Mouse (Mus musculus) CH12.LX (cell line): Measurements from ENCODE around the gene 4930438A08Rik. TPM values are rescaled to one million over a fixed set of nuclear protein-coding genes. Genes with fewer than 3 reads are reported as not detected.

Experiments used
- DNase-seq: peaks from one replicate; pipeline ENCODE4 v3.0.0-alpha.2; 2013; ENCODE audit errors: extremely low read depth
- H3K27ac ChIP-seq: 2 replicates; pipeline ENCODE4 v1.5.1; 2012; ENCODE audit warnings: low read depth, mild to moderate bottlenecking, control low read depth, moderate library complexity; ENCODE audit not compliant: insufficient read depth
- H3K27me3 ChIP-seq: replicated peaks from 2 replicates; pipeline ENCODE3; 2012; ENCODE audit warnings: inconsistent platforms
- H3K36me3 ChIP-seq, 2 experiments: replicated peaks in 1 of 2; 2 replicates each; pipeline versions ENCODE3 to v1.6.1; 2012; ENCODE audit warnings: inconsistent platforms in 1 of 2, low read length in 1 of 2, mild to moderate bottlenecking in 1 of 2, mixed read lengths in 1 of 2, moderate library complexity in 1 of 2; ENCODE audit not compliant: control insufficient read depth in 1 of 2, insufficient read depth in 1 of 2
- H3K4me1 ChIP-seq, 2 experiments: 2 replicates each; pipeline ENCODE4 v1.6.1; 2012; ENCODE audit warnings: inconsistent platforms in 1 of 2, moderate library complexity in 1 of 2; ENCODE audit not compliant: insufficient read depth in 2 of 2, control insufficient read depth in 1 of 2
- H3K4me2 ChIP-seq: 2 replicates; pipeline ENCODE4 v1.6.1; 2012; ENCODE audit warnings: low read depth, mild to moderate bottlenecking, control low read depth; ENCODE audit not compliant: poor library complexity, insufficient read depth, severe bottlenecking
- H3K4me3 ChIP-seq, 3 experiments: fragments of 150-350 bp in 1 of 3; sonication (generic) in 1 of 3; replicated peaks in 1 of 3; 2 replicates each; pipeline versions ENCODE3 to v1.5.1; 2011 to 2012; ENCODE audit warnings: low read depth in 2 of 3, low read length in 2 of 3, mild to moderate bottlenecking in 2 of 3, moderate library complexity in 2 of 3, control low read depth in 1 of 3, improper control_type of control experiment in 1 of 3, inconsistent platforms in 1 of 3, mixed read lengths in 1 of 3; ENCODE audit not compliant: poor library complexity in 1 of 3
- H3K79me2 ChIP-seq: replicated peaks from 2 replicates; pipeline ENCODE4 v1.6.1; 2012; ENCODE audit warnings: mild to moderate bottlenecking, moderate library complexity; ENCODE audit not compliant: control insufficient read depth, poor library complexity, insufficient read depth, severe bottlenecking; ENCODE audit errors: extremely low read depth
- H3K9ac ChIP-seq: 2 replicates; pipeline ENCODE4 v1.6.1; 2012; ENCODE audit warnings: low read depth, mild to moderate bottlenecking, control low read depth, moderate library complexity; ENCODE audit not compliant: insufficient read depth
- H3K9me3 ChIP-seq: replicated peaks from 2 replicates; pipeline ENCODE3; 2012; ENCODE audit warnings: low read length, inconsistent platforms, mixed read lengths
- BHLHE40 ChIP-seq: IDR thresholded peaks from 2 replicates; pipeline ENCODE4 v1.6.1; 2011; ENCODE audit warnings: mild to moderate bottlenecking, low read depth, low read length, improper control_type of control experiment
- E2F4 ChIP-seq: IDR thresholded peaks from 2 replicates; pipeline ENCODE4 v1.6.1; 2011; ENCODE audit warnings: low read depth, low read length, improper control_type of control experiment; ENCODE audit not compliant: insufficient replicate concordance
- ELF1 ChIP-seq: IDR thresholded peaks from 2 replicates; pipeline ENCODE4 v1.6.1; 2014; ENCODE audit warnings: low read depth, mild to moderate bottlenecking, inconsistent platforms, low read length, improper control_type of control experiment
- ETS1 ChIP-seq: conservative IDR thresholded peaks from 2 replicates; pipeline ENCODE4 v1.6.1; 2012; ENCODE audit warnings: low read depth, mild to moderate bottlenecking, inconsistent platforms, low read length, improper control_type of control experiment, moderate library complexity
- GABPA ChIP-seq: IDR thresholded peaks from 2 replicates; pipeline ENCODE4 v1.6.1; 2012; ENCODE audit warnings: low read depth, low read length, improper control_type of control experiment, inconsistent platforms; ENCODE audit not compliant: insufficient replicate concordance
- JUND ChIP-seq: conservative IDR thresholded peaks from 2 replicates; pipeline ENCODE4 v1.6.1; 2011; ENCODE audit warnings: low read depth, low read length, improper control_type of control experiment
- MAZ ChIP-seq: IDR thresholded peaks from 2 replicates; pipeline ENCODE4 v1.6.1; 2012; ENCODE audit warnings: low read depth, mild to moderate bottlenecking, inconsistent platforms, low read length, improper control_type of control experiment, moderate library complexity
- MYC ChIP-seq: IDR thresholded peaks from 2 replicates; pipeline ENCODE4 v1.6.1; 2011; ENCODE audit warnings: low read depth, mild to moderate bottlenecking, improper control_type of control experiment, low read length
- NELFE ChIP-seq: IDR thresholded peaks from 2 replicates; pipeline ENCODE4 v1.6.1; 2011; ENCODE audit warnings: low read depth, low read length, improper control_type of control experiment
- NRF1 ChIP-seq: IDR thresholded peaks from 2 replicates; pipeline ENCODE4 v1.6.1; 2014; ENCODE audit warnings: low read depth, mild to moderate bottlenecking, inconsistent platforms, low read length, improper control_type of control experiment, moderate library complexity
- PAX5 ChIP-seq: IDR thresholded peaks from 2 replicates; pipeline ENCODE4 v1.6.1; 2012; ENCODE audit warnings: low read length, inconsistent platforms, mixed read lengths
- POLR2A ChIP-seq: IDR thresholded peaks from 2 replicates; pipeline ENCODE4 v1.6.1; 2011; ENCODE audit warnings: low read depth, mild to moderate bottlenecking, improper control_type of control experiment, low read length
- POLR2AphosphoS2 ChIP-seq: IDR thresholded peaks from 2 replicates; pipeline ENCODE4 v1.6.1; 2011; ENCODE audit warnings: low read depth, low read length, improper control_type of control experiment
- RAD21 ChIP-seq: IDR thresholded peaks from 2 replicates; pipeline ENCODE4 v1.6.1; 2011; ENCODE audit warnings: low read depth, mild to moderate bottlenecking, low read length, improper control_type of control experiment, moderate library complexity
- SIN3A ChIP-seq: IDR thresholded peaks from 2 replicates; pipeline ENCODE4 v1.6.1; 2012; ENCODE audit warnings: low read length, improper control_type of control experiment, inconsistent platforms
- TCF12 ChIP-seq: IDR thresholded peaks from 2 replicates; pipeline ENCODE4 v1.6.1; 2014; ENCODE audit warnings: low read depth, mild to moderate bottlenecking, inconsistent platforms, low read length, improper control_type of control experiment
- UBTF ChIP-seq: IDR thresholded peaks from 2 replicates; pipeline ENCODE4 v1.6.1; 2012; ENCODE audit warnings: low read depth, mild to moderate bottlenecking, inconsistent platforms, low read length, improper control_type of control experiment, moderate library complexity
- ZC3H11A ChIP-seq: IDR thresholded peaks from 2 replicates; pipeline ENCODE4 v1.6.1; 2012; ENCODE audit warnings: low read depth, mild to moderate bottlenecking, inconsistent platforms, low read length, improper control_type of control experiment
- ZKSCAN1 ChIP-seq: IDR thresholded peaks from 2 replicates; pipeline ENCODE4 v1.6.1; 2012; ENCODE audit warnings: low read depth, inconsistent platforms, low read length, improper control_type of control experiment, borderline replicate concordance
- ZMIZ1 ChIP-seq: IDR thresholded peaks from 2 replicates; pipeline ENCODE4 v1.6.1; 2012; ENCODE audit warnings: low read depth, mild to moderate bottlenecking, inconsistent platforms, low read length, improper control_type of control experiment
- dilution Hi-C: fragments of 300-500 bp; cut with MboI; formaldehyde crosslinking; loops from 2 replicates; pipeline ENCODE4 v1.14.3; 2020; ENCODE audit warnings: low sequenced_read_pairs; ENCODE audit not compliant: extremely low pct_unique_long_range_greater_than_20kb, extremely low pct_ligation_motif_present
- in situ Hi-C: fragments of 300-500 bp; cut with MboI; formaldehyde crosslinking; loops from 3 replicates; pipeline ENCODE4 v1.14.3; 2019; ENCODE audit warnings: low sequenced_read_pairs, low pct_ligation_motif_present, low pct_unique_long_range_greater_than_20kb, mixed read lengths
- polyA plus RNA-seq: library from polyadenylated mRNA; unstranded; fragments of >175 nt; gene quantifications from 2 replicates; pipeline ENCODE4 v1.2.1, GENCODE M21; 2012; ENCODE audit warnings: low read depth; ENCODE audit not compliant: insufficient read length
- total RNA-seq, 2 experiments: library from RNA; depleted of rRNA; stranded (reverse); fragments of 300-350 nt in 1 of 2; fragments of >200 nt in 1 of 2; gene quantifications; 2 replicates each; pipeline ENCODE4 v1.2.3; 2012 to 2014

The 4930438A08Rik gene
- total and polyA plus RNA-seq, 3 experiments: not detected

DNA sequence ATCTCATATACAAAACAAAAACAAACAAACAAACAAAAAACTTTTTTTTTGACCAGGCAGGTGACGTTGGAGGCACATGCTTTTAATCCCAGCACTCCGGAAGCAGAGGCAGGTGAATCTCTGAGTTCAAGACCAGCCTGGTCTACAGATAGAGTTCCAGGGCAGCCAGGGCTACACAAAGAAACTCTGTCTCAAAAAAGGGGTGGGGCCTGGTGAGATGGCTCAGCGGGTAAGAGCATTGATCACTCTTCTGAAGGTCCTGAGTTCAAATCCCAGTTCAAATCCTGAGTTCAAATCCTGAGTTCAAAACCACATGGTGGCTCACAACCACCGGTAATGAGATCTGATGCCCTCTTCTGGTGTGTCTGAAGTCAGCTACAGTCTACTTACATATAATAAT, 12.8 kb upstream of the 4930438A08Rik start:
- Histone ChIP-seq H3K4me2 (no peak overlapping the region), H3K36me3 (no peaks in the 10 kb centered on the region), H3K9me3 (peaks cover 3% of the 10 kb centered on the region), H3K4me1 (no peaks in the 10 kb centered on the region), H3K27me3 (peaks cover 72% of the 10 kb centered on the region), H3K79me2 (no peaks in the 10 kb centered on the region), H3K27ac (no peak overlapping the region), H3K4me3 (no peak overlapping the region), H3K9ac (no peak overlapping the region)
- in situ Hi-C loops (no loop called here), dilution Hi-C loops (no loop called here)
- no peak for DNase-seq
- no peak for TF ChIP-seq ZC3H11A
- TF ChIP-seq RAD21: no peak
- no peak for TF ChIP-seq NELFE
- TF ChIP-seq JUND: no peak
- TF ChIP-seq UBTF: no peak
- TF ChIP-seq ETS1: no peak
- TF ChIP-seq ZMIZ1: no peak
- TF ChIP-seq MAZ: no peak
- TF ChIP-seq PAX5: no peak
- no peak for TF ChIP-seq TCF12
- TF ChIP-seq MYC: no peak
- no peak for TF ChIP-seq E2F4
- TF ChIP-seq ELF1: no peak
- TF ChIP-seq POLR2AphosphoS2: no peak
- no peak for TF ChIP-seq ZKSCAN1
- TF ChIP-seq POLR2A: no peak
- TF ChIP-seq BHLHE40: no peak
- TF ChIP-seq GABPA: no peak
- TF ChIP-seq NRF1: no peak

DNA sequence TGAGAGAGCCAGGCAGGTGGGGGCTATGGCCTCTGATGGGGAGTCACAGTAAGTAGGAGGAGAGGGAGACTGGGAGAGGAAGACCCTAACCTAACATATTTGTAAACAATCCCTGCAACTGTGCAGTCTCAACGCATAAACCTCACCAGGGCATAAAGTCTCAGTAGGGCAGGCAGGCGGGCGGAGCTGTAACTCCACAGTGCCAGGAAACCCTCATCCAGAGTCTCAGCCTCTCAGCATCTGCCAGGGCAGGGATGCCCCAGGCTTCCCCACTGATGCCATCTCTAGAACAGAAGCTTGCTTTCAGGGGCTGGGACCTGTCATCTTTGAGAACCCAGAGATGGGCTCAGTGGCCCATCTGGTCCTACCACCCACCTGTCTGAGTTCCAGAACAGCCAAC, 12.3 kb upstream of the 4930438A08Rik start:
- Histone ChIP-seq H3K9ac (no peak overlapping the region), H3K27me3 (peaks cover 72% of the 10 kb centered on the region), H3K36me3 (no peaks in the 10 kb centered on the region), H3K9me3 (peaks cover 3% of the 10 kb centered on the region), H3K4me3 (no peak overlapping the region), H3K27ac (no peak overlapping the region), H3K4me1 (no peaks in the 10 kb centered on the region), H3K79me2 (no peaks in the 10 kb centered on the region), H3K4me2 (no peak overlapping the region)
- dilution Hi-C loops (no loop called here), in situ Hi-C loops (no loop called here)
- DNase-seq: no peak
- TF ChIP-seq ZMIZ1 (no peak), SIN3A (no peak)
